Mouse (Mus musculus) activated CD4-positive, CD25-positive, alpha-beta regulatory T cell, adult 4 months (primary cell): ENCODE data around the gene Nr6a1. TPM values are rescaled to one million over a fixed set of nuclear protein-coding genes. Genes with fewer than 3 reads are reported as not detected.

Experiments used
- ATAC-seq: one replicate; pipeline ENCODE4 v1.8.0; 2017
- polyA plus RNA-seq, 2 experiments: library from polyadenylated mRNA; unstranded; fragments of 100-300 nt; shearing (Covaris generic); gene quantifications; one replicate each; pipeline ENCODE4 v1.2.1; 2017

Gene Nr6a1
- under 1 TPM; 0.37 to 0.40 TPM for polyA plus RNA-seq

- ATAC-seq, result no peak
Observed at GRCm38 (mm10) chr2:38927115-38927979, at the start of gene Nr6a1. TSS of gene Nr6a1 (minus strand) at chr2:38927688.

GRCm38 (mm10) chr2:38975941-38976805 is 48.7 kb upstream of the Nr6a1 start:
- no peak for ATAC-seq

- no peak for ATAC-seq
Observed at GRCm38 (mm10) chr2:38975181-38975580, 47.7 kb upstream of the Nr6a1 start.

- no peak for ATAC-seq
Observed at GRCm38 (mm10) chr2:38974171-38974570, 46.7 kb upstream of the Nr6a1 start.

GRCm38 (mm10) chr2:38973701-38974100 is 46.2 kb upstream of the Nr6a1 start:
- ATAC-seq, result no peak

GRCm38 (mm10) chr2:38973223-38973622 is 45.7 kb upstream of the Nr6a1 start:
- ATAC-seq, result no peak

GRCm38 (mm10) chr2:38970057-38970456 is 42.6 kb upstream of the Nr6a1 start:
- ATAC-seq, result no peak

GRCm38 (mm10) chr2:38969650-38970049 is 42.2 kb upstream of the Nr6a1 start:
- ATAC-seq, result no peak

GRCm38 (mm10) chr2:38964198-38964597 is 36.7 kb upstream of the Nr6a1 start:
- ATAC-seq, result no peak

GRCm38 (mm10) chr2:38957671-38958223 is 30.3 kb upstream of the Nr6a1 start:
- ATAC-seq, result no peak

GRCm38 (mm10) chr2:38956062-38956461 is 28.6 kb upstream of the Nr6a1 start:
- no peak for ATAC-seq

- no peak for ATAC-seq
Observed at GRCm38 (mm10) chr2:38953152-38953883, 25.8 kb upstream of the Nr6a1 start.

GRCm38 (mm10) chr2:38950281-38950719 is 22.8 kb upstream of the Nr6a1 start:
- ATAC-seq, result no peak

GRCm38 (mm10) chr2:38947566-38947965 is 20.1 kb upstream of the Nr6a1 start:
- no peak for ATAC-seq

GRCm38 (mm10) chr2:38944460-38945161 is 17.1 kb upstream of the Nr6a1 start:
- ATAC-seq, result no peak

- no peak for ATAC-seq
Observed at GRCm38 (mm10) chr2:38943977-38944376, 16.5 kb upstream of the Nr6a1 start.

- ATAC-seq, result no peak
Observed at GRCm38 (mm10) chr2:38943161-38943560, 15.7 kb upstream of the Nr6a1 start.

GRCm38 (mm10) chr2:38941898-38942297 is 14.4 kb upstream of the Nr6a1 start:
- no peak for ATAC-seq

GRCm38 (mm10) chr2:38941426-38941825 is 13.9 kb upstream of the Nr6a1 start:
- no peak for ATAC-seq

GRCm38 (mm10) chr2:38939047-38939446 is 11.6 kb upstream of the Nr6a1 start:
- no peak for ATAC-seq

- no peak for ATAC-seq
Observed at GRCm38 (mm10) chr2:38938007-38938406, 10.5 kb upstream of the Nr6a1 start.

GRCm38 (mm10) chr2:38937396-38937795 is 9.9 kb upstream of the Nr6a1 start:
- no peak for ATAC-seq
